Mouse (Mus musculus) CD4-positive, CD25-positive, alpha-beta regulatory T cell, adult 4 months (primary cell): Measurements from ENCODE around the gene Ern1. TPM values are rescaled to one million over a fixed set of nuclear protein-coding genes. Genes with fewer than 3 reads are reported as not detected.

Experiments used
- polyA plus RNA-seq, 2 experiments: library from polyadenylated mRNA; unstranded; fragments of 100-300 nt; shearing (Covaris generic); gene quantifications; one replicate each; pipeline ENCODE4 v1.2.1; 2017

Ern1 gene
- polyA plus RNA-seq, 2 experiments from 2014 or later: 1.3 to 2.3 TPM

Other genes with a start within 250 kb of the Ern1 start
- 10 to 100 TPM; 52.9 to 85.8 TPM for gene Ftsj3, start 231.8 kb downstream of the Ern1 start, polyA plus RNA-seq
- gene Psmc5, start 231.7 kb downstream of the Ern1 start, polyA plus RNA-seq: 100 to 1,000 TPM; 161 to 197 TPM
- gene Smarcd2, start 214.9 kb downstream of the Ern1 start, polyA plus RNA-seq: 10 to 100 TPM; 12.3 to 23.7 TPM
- gene Tcam1, start 211.2 kb downstream of the Ern1 start, polyA plus RNA-seq: under 1 TPM; 0.39 TPM
- gene Gh, start 186.0 kb downstream of the Ern1 start, polyA plus RNA-seq: not detected
- gene Cd79b, start 173.1 kb downstream of the Ern1 start, polyA plus RNA-seq: 10 to 100 TPM; 44.8 to 77.1 TPM
- gene Scn4a, start 134.6 kb downstream of the Ern1 start, polyA plus RNA-seq: under 1 TPM in 1 of 2 experiments, not detected in 1; 0.14 TPM
- gene Prr29, start 122.4 kb downstream of the Ern1 start, polyA plus RNA-seq: under 1 TPM in 1 of 2 experiments, not detected in 1; 0.43 TPM
- gene Icam2, start 99.8 kb downstream of the Ern1 start, polyA plus RNA-seq: 100 to 1,000 TPM; 132 to 138 TPM
- gene Tex2, start 125.6 kb upstream of the Ern1 start, polyA plus RNA-seq: 10 to 100 TPM; 27.1 to 28.7 TPM